Mouse (Mus musculus) megakaryocyte, embryonic 14.5 days (primary cell): ENCODE measurements around the gene Xlr4b.
"Not testable (repeated sequence)": the region's sequence is repeated elsewhere in the genome, so short reads cannot be mapped to it uniquely, and the experiment has no call there.

ENCODE experiments used
- FLI1 ChIP-seq: IDR thresholded peaks from 2 replicates; pipeline ENCODE4 v1.6.1; 2012; ENCODE audit warnings: low read length, inconsistent platforms, mixed read lengths
- GATA1 ChIP-seq: IDR thresholded peaks from 3 replicates; pipeline ENCODE4 v1.6.1; 2012; ENCODE audit warnings: mixed read lengths, low read length, inconsistent platforms, borderline replicate concordance

GRCm38 (mm10) chrX:73191934-73192333, 22.2 kb upstream of the Xlr4b start, which contains the start of gene Xlr3b:
- TF ChIP-seq FLI1, GATA1: not testable (repeated sequence)
